Mouse (Mus musculus): ENCODE data around the gene Flot2. TPM values are rescaled to one million over a fixed set of nuclear protein-coding genes. Genes with fewer than 3 reads are reported as not detected.
A peak's percentile ranks its signal among the peaks of the same experiment; 100 is the strongest.
"Not testable (repeated sequence)": the region's sequence is repeated elsewhere in the genome, so short reads cannot be mapped to it uniquely, and the experiment has no call there.

Gene Flot2
- total RNA-seq (2021) = 100 to 1,000 TPM; 109 to 122 TPM
- long read RNA-seq, experiment 1, transcript Flot2-202 (11 exons, 2,568 nt) = minor isoform, 71 of 305 reads
- long read RNA-seq, experiment 1, transcript Flot2-205 (12 exons, 2,712 nt) = minor isoform, 14 of 305 reads
- long read RNA-seq, experiment 1, transcript Flot2-201 (11 exons, 2,621 nt) = major isoform, 164 of 305 reads
- long read RNA-seq, experiment 1, partial matches to known transcripts = 12 of 305 reads
- long read RNA-seq, experiment 1, other reads (novel, unspliced or antisense) = 44 of 305 reads
- long read RNA-seq, experiment 2, transcript Flot2-205 (12 exons, 2,712 nt) = minor isoform, 9 of 315 reads
- long read RNA-seq, experiment 2, transcript Flot2-202 (11 exons, 2,568 nt) = minor isoform, 50 of 315 reads
- long read RNA-seq, experiment 2, transcript Flot2-201 (11 exons, 2,621 nt) = major isoform, 179 of 315 reads
- long read RNA-seq, experiment 2, partial matches to known transcripts = 37 of 315 reads
- long read RNA-seq, experiment 2, other reads (novel, unspliced or antisense) = 40 of 315 reads

DNA sequence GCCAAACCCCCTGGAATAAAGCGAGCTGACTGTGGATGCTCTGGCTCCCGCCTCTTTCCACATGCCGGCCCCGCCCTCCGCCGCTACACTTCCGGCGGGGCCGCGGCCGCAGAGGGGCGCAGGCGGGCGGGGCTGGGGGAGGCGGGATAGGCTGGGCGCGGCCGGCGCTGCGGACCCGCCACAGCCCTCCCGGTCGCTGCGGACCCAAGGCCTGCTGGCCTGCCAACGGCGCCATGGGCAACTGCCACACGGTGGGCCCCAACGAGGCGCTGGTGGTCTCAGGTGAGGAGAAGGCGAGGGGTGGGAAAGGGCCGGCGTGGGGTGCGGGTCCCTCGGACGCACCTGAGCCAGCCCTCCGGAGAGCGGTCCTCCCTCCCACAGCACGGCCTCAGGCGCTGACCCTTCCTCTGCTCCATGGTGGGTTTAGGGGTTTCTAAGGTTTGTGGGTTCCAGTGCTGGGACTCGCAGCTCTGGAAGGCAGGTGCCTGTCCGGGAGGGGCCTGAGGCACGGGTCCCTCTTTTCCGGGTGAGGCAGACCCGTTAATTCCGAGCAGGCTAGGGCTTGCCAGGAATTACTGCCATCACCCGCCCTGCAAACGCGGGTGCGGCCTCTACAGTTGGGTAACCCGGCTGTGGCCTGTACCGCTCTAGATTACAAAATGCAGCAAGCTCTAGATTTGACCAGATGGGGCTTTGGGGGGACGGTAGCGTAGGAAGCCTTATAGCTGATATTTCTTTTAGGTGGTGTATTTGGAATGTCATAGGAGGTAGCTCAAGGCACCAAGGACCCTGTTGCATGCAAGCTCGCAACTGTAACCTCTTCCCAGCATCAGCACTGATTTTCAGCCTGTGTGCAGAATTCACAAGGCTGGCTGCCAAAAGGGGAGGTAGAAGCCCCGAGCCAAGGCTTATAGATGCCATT, at the start of gene Flot2:
TSS of gene Flot2 (plus strand) at position 101 of the 922 bp plus-strand sequence.
- DNase-seq (ENCODE audit: low spot score in 2 of 2) = peak; percentile 22 to 41

DNA sequence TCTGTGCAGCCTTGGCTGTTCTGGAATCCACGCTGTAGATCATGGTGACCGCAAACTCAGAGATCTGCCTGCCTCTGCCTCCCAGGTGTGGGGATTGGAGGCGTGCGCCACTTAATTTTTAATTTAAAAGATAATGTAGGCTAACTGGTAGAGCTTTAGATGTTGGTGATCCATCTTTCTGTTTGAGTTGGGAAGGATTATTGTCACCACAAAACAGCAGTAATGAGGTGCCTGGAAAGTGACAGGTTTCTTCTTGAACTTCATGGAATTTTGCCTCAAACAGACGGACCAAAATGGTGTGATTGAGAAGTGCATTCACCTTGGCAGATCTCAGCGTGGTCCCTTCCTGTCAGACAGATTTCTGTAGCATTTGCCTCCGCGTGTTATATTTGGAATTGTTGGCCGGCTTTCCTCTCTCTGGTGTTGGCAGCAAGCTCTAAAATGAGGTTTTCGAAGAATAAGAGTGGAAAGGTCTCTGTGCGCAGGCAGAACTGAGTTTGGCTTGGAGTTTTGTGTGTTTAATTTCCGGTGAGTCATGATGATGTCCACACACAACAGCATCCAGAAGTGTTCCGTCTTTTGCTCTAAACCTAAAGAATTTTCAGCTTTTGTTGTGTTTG, 48.5 kb upstream of the Flot2 start:
- no peak for DNase-seq (ENCODE audit: low spot score in 2 of 2)

DNA sequence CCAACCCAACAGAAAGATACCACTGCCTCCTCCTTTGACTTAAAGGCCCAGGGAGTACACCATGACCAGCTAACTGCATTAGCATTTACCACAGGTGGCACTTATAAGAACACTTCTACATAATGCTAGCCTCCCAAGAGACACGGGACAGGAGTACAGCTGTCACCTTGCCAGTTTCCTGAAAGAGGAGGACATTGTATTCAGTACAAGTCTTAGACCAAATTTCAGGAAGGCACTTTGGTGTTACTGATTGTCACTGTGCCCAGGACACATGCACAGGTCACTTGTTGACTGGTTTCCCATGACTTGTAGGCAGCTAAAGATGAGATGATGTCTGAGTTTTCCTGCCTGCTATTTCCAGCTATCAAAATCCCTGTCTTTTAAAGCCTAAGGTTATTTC, 42.2 kb upstream of the Flot2 start:
- no peak for DNase-seq (ENCODE audit: low spot score in 2 of 2)

DNA sequence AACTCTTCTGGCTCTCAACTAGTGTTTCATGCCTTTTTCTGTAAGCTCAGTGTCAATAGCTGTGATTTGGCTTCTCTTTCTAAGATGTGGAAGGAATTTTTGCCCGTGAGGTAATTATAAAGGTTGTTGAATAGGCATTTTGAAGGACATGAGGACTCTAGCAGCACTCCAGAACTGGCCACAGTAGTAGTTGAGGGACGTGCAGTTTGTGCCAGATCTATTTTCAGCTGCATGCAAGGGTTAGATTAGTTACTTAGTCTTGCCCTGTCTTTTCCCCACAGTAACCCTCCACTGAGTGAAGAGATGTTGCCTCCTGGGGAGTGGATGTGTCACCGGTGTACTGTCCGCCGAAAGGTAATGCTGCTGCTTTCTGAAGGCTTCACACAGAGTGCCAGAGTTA, 31.3 kb upstream of the Flot2 start:
- no peak for DNase-seq (ENCODE audit: low spot score in 2 of 2)

DNA sequence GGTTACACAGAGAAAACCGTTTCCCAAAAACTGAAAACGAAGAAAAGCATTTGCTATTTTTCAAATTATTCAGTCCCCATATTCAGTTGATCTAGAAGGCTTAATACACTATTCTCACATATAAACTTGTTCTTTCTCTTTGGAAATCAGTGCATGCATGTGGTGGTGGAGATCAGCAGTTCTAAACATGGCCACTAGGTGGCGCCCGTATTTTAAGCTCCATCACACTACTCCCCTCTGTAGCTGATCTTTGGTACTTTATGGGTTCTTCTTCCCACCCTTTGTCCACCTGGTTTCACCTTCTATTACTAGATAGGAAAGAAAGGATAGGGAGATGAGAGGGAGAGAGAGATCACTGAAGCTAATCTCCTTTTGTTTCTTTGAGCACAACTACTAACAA, 18.1 kb upstream of the Flot2 start:
- DNase-seq (ENCODE audit: low spot score in 2 of 2) = peak; percentile 66 to 77

DNA sequence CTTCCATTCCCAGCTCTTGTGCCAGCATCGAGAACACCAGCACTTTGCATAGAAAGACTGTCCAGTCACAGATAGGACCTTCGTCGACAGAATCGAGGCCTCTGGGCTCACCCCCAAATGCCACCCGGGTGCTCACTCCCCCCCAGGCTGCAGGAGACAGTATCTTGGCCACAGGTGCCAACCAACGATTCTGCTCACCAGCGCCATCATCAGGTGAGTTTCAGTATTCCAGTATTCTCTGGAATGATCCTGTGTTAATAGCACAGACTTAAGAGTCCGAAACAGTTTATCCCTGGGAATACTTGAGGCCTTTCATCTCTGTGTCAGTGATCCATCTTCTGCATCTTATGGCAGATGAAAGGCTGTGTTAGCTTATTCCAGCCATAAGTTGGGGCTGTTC, 14.1 kb upstream of the Flot2 start:
- DNase-seq (ENCODE audit: low spot score in 2 of 2) = no peak

DNA sequence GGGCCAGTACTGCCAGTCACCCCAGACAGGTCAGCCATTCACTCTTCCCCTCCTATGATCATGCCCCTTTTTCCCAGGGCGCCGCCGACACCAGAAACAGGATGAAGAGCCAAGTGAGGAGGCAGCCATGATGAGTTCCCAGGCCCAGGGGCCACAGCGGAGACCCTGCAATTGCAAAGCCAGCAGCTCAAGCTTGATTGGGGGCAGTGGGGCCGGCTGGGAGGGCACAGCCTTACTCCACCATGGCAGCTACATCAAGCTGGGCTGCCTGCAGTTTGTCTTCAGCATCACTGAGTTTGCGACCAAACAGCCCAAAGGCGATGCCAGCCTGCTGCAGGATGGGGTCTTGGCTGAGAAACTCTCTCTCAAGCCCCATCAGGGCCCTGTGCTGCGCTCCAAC, 8.5 kb upstream of the Flot2 start:
- no peak for DNase-seq (ENCODE audit: low spot score in 2 of 2)

DNA sequence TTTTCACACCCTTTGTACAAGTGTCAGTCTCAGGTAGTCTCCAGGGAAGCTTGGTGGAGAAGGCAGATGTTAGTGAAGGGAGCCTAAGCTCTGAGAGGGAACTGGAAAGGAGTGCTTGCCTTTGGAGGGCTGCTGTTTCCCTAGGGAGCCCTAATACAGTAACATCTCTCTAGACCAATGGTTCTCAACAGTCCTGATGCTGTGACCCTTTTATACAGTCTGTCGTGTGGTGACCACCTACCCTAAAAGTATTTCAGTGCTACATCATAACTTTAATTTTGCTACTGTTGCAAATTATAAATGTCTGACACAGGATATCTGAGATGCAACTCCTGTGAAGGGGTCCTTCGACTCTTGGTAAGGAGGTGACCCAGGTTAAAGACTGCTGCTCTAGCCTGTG, 7.1 kb upstream of the Flot2 start:
- DNase-seq (ENCODE audit: low spot score in 2 of 2) = no peak

DNA sequence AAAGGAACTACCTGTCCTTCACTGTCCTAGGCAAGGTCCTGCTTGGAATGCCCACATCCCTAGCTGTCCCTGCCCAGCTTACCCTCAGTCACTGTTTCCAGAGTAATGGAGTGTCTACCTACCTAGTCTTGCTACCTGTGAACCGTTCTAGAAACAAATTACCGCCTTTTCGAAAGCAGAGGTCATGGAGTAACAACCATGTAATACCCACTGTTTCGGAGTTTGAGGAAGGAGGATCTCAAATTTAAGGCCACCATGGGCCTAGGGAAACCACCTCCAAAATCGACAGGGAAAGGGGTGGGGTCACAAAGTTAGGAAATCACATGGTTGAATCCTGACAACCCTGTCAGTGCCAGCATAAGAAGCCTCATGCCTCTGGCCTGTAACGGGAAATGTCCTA, 6.3 kb upstream of the Flot2 start:
- no peak for DNase-seq (ENCODE audit: low spot score in 2 of 2)

DNA sequence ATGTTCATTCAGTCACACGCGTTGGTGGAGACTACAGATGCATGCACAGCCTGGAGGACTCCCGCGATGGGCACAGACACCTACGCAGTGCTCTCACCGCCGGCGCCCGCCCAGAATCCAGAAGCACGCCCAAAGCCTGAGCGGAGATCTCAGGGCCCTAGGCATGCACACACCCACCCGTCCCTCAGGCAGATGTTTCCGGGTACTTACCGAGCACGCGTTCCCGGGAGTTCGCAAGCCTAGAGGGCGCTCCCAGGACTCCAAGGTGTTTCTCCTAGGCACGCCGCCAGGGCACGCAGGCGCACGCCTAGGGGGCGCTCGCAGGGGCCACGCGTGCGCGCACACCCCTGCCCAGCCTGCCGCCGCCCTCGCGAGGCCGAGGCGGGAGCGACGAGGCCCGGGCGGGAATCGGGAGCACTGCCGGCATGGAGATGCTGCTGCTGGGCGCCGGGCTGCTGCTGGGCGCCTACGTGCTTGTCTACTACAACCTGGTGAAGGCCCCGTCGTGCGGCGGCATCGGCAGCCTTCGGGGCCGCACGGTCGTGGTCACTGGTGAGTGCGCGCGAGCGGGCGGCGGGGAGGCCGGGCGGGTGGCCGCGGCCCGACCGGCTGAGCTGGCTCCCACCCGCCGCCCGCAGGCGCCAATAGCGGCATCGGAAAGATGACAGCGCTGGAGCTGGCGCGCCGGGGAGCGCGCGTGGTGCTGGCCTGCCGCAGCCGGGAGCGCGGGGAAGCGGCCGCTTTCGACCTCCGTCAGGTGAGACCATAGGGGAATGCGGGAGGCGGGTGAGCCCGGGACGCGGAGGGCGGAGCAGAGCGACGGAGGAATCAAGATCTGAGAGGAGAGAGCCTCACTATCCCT, 5.6 kb upstream of the Flot2 start, which contains the start of gene Dhrs13:
TSS of gene Dhrs13 (plus strand) at position 334 of the 862 bp plus-strand sequence.
- peak; percentile 89 for DNase-seq (ENCODE audit: low spot score in 2 of 2)

DNA sequence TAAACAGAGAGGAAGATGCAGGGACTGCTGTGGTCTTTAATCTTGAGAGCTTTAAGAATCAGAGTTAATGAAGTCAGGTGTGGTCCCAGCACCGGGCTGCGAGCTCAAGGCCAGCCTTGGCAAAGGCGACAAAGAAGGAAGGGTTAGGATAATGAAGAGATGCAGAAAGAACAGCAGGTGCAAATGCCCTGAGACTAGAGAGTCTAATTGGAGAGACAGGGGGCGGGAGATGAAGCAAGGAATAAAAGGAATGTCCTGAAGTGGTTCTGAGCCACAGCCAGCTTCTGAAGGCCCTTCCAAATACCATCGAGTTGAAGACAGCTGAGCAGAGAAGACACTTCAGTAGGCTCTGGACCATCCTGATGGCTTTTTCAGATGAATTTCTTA, 4.9 kb upstream of the Flot2 start:
- no peak for DNase-seq (ENCODE audit: low spot score in 2 of 2)

DNA sequence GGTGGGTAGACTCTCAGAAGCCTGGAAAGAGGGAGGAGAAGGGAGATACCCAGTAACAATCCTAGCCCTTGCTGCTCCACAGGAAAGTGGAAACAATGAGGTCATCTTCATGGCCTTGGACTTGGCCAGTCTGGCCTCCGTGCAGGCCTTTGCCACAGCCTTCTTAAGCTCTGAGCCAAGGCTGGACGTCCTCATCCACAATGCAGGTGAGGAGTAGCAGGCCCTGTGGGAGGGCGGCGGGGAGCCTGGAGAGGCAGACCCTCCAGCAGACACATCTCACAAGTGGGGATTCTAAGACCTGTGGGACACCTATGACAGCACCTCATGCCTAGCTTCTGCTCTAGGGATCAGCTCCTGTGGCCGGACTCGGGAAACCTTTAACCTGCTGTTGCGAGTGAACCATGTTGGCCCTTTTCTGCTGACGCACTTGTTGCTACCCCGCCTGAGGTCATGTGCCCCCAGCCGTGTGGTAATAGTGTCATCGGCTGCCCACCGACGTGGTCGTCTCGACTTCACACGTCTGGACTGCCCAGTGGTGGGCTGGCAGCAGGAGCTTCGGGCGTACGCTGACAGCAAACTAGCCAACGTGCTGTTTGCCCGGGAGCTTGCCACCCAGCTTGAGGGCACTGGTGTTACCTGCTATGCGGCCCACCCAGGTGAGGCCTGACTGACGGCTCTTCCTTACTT, 3.7 kb upstream of the Flot2 start:
- no peak for DNase-seq (ENCODE audit: low spot score in 2 of 2)

DNA sequence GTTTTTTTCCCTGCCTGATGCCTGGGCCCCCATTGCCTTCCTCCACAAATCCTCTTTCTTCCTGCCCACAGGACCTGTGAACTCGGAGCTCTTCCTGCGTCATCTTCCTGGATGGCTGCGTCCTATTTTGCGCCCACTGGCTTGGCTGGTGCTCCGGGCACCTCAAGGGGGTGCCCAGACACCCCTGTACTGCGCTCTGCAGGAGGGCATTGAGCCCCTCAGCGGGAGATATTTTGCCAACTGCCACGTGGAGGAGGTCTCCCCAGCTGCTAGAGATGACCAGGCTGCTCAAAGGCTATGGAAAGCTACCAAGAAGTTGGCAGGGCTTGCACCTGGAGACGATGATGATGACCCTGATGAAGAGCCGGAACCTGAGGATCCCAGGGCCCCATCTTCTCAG, 940 bp upstream of the Flot2 start:
- DNase-seq (ENCODE audit: low spot score in 2 of 2) = no peak

DNA sequence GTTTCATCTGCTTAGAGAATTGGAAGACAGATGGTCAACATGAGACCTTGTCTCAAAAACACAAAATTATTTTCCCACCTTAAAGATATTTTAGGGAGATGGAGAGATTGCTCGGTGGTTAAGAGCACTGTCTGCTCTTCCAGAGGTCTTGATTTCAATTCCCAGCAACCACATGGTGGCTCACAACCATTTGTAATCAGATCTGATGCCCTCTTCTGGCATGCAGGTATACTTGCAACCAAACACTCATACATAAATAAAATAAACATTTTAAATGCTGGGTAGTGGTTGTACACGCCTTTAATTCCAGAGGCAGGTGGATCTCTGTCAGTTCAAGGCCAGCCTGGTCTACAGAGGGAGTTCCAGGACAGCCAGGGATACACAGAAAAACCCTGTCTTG, 3.1 kb downstream of the Flot2 start:
- DNase-seq (ENCODE audit: low spot score in 2 of 2) = no peak

DNA sequence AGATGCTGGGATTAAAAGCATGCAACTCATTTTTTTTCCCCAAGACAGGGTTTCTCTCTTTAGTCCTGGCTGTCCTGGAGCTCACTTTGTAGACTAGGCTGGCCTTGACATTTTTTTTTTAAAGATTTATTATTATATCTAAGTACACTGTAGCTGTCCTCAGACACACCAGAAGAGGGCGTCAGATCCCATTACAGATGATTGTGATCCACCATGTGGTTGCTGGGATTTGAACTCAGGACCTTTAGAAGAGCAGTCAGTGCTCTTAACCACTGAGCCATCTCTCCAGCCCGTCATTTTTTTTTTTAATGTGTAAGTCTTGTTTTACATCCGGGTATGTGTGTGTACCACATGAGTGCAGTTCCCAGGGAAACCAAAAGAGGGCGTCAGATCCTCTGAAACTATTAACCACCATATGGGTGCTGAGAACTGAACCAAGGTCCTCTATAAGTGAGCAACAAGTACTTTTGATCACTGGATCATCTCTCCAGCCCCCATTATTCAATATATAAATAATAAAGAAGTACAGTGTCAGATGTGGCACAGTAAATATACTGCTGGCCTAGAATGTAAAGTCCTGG, 4.6 kb downstream of the Flot2 start:
- DNase-seq (ENCODE audit: low spot score in 2 of 2) = not testable (repeated sequence)

DNA sequence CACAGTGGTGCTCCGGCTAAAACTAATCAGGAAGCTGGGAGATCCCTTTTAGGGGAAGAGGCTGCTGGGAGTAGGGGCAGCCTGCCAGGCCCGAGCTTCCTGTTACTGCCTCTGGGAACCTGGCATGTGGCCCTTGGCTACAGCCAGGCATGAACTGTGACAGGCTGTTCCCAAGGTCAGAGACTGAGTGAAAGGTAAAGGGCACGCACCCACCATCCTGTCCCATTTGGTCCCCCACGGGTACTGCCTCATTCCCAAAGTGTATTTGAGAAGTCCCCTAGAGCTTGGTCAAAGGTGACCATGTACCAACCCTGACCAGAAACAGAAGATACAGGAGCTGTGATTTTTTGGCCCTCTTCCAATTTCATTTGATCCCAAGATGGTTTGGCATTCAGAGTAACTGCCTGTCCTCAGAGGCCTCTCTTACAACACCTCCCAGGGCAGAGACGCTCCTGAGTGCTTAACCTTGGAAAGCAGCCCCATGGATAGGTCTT, 7.1 kb downstream of the Flot2 start:
- peak; percentile 38 to 45 for DNase-seq (ENCODE audit: low spot score in 2 of 2)

DNA sequence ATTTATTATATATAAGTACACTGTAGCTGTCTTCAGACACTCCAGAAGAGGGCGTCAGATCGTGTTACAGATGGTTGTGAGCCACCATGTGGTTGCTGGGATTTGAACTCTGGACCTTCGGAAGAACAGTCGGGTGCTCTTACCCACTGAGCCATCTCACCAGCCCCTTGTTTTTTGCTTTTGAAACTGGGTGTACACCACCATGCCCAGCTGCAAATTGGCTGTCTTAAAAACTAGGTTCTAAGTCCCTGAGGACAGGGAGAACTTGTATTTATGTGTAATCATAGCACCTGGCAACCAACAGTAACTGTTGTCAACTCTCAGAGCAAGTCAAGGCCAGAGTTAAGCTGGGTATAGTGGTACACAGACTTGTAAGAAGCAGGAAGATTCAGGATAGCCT, 10.9 kb downstream of the Flot2 start:
- not testable (repeated sequence) for DNase-seq (ENCODE audit: low spot score in 2 of 2)

DNA sequence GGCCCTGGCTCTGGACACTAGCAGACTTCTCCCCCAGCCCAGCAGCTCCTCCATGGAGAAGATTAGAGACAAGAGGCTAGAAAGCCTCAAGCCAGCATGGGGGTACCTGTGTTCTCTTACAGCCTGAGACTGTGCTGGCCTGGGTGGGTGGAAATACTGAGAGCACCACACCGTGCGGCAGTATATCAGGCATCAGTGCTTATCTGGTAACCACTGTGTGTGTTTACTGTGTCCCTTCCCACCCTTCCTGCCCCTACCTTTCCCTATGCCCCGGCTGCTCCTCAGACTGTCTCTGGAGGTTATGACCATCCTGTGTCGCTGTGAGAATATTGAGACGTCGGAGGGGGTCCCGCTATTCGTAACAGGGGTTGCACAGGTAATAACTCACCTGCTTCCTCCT, 15.3 kb downstream of the Flot2 start:
- no peak for DNase-seq (ENCODE audit: low spot score in 2 of 2)

DNA sequence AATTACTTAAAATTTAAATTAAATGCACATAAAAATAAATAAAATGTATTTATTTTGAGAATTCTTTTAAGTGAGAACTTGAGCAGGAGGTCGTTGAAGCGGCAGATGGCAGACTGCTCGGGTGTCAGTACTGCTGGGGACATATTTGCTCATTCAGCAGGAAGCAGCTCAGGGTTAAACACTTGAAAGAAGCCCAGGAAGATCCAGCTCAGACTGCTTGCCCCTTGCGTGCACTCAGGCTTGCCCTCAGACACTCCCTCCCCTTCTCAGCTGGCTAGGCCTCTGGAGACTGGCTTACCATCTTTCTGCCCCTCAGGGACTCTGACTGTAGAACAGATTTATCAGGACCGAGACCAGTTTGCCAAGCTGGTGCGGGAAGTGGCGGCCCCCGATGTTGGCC, 19.2 kb downstream of the Flot2 start:
- DNase-seq (ENCODE audit: low spot score in 2 of 2) = no peak
